Comparison of ENCODE assay signal across 18 mouse cellular contexts in genomic region chr1:159573116-159573515, GRCm38 (mm10). TPM values are rescaled to one million over a fixed set of nuclear protein-coding genes. Genes with fewer than 3 reads are reported as not detected.
A peak's percentile ranks its signal among the peaks of the same experiment; 100 is the strongest.
DNase-seq lines count a peak whose midpoint lies in the region; ATAC-seq lines count a peak whose summit lies in the region.
"Had no signal": no experiment of that assay in that cellular context is flagged by ENCODE, and none has a peak within 500 bp of the region (broad histone marks: within the 10 kb centered on the region; RNA-seq: fewer than 3 reads in every experiment).

No protein-coding gene starts in this region.

- DNase-seq in heart, adult 11 months: peak; percentile 55
- peak; percentile 72 for DNase-seq in midbrain, embryonic 11.5 days (ENCODE audit: low spot score, missing footprints)
- DNase-seq: adrenal gland, adult 2 months; adrenal gland, adult 8-10 months; adrenal gland, postnatal 10 days; adrenal gland, postnatal 14 days; adrenal gland, postnatal 25 days; adrenal gland, postnatal 36 days; B cell, adult 2 months; cerebellum, adult 11 months; cerebellum, adult 11-12 months; cerebellum, adult 18-20 months had no signal

- H3K4me2 ChIP-seq in heart, embryonic 11.5 days: no peak overlapping the region
- H3K4me2 ChIP-seq in midbrain, embryonic 11.5 days: no peak overlapping the region
- no peak overlapping the region for H3K4me2 ChIP-seq in midbrain, embryonic 15.5 days

- ATAC-seq in heart, embryonic 11.5 days (replicated peaks; ENCODE audit: insufficient number of reproducible peaks, low FRiP score, low TSS enrichment): no peak
- ATAC-seq in midbrain, embryonic 11.5 days (ENCODE audit: low FRiP score): no peak
- no peak for ATAC-seq in midbrain, embryonic 15.5 days (replicated peaks)
- ATAC-seq: activated CD4-positive, CD25-positive, alpha-beta regulatory T cell, adult 4 months; CD4-positive, CD25-positive, alpha-beta regulatory T cell, adult 4 months; Patski had no signal

- WGBS in heart, embryonic 11.5 days (ENCODE audit: insufficient replicate concordance): 74% methylated on average over 2 of the region's 2 CpGs
- WGBS in midbrain, embryonic 11.5 days: 81% methylated on average over 2 of the region's 2 CpGs
- 87% methylated on average over 2 of the region's 2 CpGs for WGBS in midbrain, embryonic 15.5 days

- no peaks in the 10 kb centered on the region for H3K9me3 ChIP-seq in heart, embryonic 11.5 days (replicated peaks; ENCODE audit: control insufficient read depth, low read length)
- H3K9me3 ChIP-seq in midbrain, embryonic 11.5 days (ENCODE audit: control insufficient read depth, low read length): no peaks in the 10 kb centered on the region
- H3K9me3 ChIP-seq in midbrain, embryonic 15.5 days: no peaks in the 10 kb centered on the region
- H3K9me3 ChIP-seq: G1E had no signal

- no peak overlapping the region for H3K9ac ChIP-seq in heart, embryonic 11.5 days (ENCODE audit: low read depth, low read length)
- H3K9ac ChIP-seq in midbrain, embryonic 11.5 days (ENCODE audit: low read length): no peak overlapping the region
- no peak overlapping the region for H3K9ac ChIP-seq in midbrain, embryonic 15.5 days

- H3K4me3 ChIP-seq in heart, embryonic 11.5 days (ENCODE audit: low read depth, low read length): no peak overlapping the region
- no peak overlapping the region for H3K4me3 ChIP-seq in midbrain, embryonic 11.5 days (ENCODE audit: low read depth, low read length)
- no peak overlapping the region for H3K4me3 ChIP-seq in midbrain, embryonic 15.5 days

- no peaks in the 10 kb centered on the region for H3K27me3 ChIP-seq in heart, embryonic 11.5 days (ENCODE audit: control insufficient read depth, insufficient read depth, low read length)
- H3K27me3 ChIP-seq in midbrain, embryonic 11.5 days (ENCODE audit: control insufficient read depth, insufficient read depth, low read length): no peaks in the 10 kb centered on the region
- no peaks in the 10 kb centered on the region for H3K27me3 ChIP-seq in midbrain, embryonic 15.5 days (replicated peaks)
- H3K27me3 ChIP-seq: Patski had no signal

- H3K27ac ChIP-seq in heart, embryonic 11.5 days (ENCODE audit: low read depth, low read length): no peak overlapping the region
- H3K27ac ChIP-seq in midbrain, embryonic 11.5 days (ENCODE audit: low read depth, low read length): no peak overlapping the region
- no peak overlapping the region for H3K27ac ChIP-seq in midbrain, embryonic 15.5 days

- H3K36me3 ChIP-seq in heart, embryonic 11.5 days (ENCODE audit: control insufficient read depth, insufficient read depth, low read length): no peaks in the 10 kb centered on the region
- no peaks in the 10 kb centered on the region for H3K36me3 ChIP-seq in midbrain, embryonic 11.5 days (ENCODE audit: control insufficient read depth, insufficient read depth, low read length)
- no peaks in the 10 kb centered on the region for H3K36me3 ChIP-seq in midbrain, embryonic 15.5 days (replicated peaks)
- H3K36me3 ChIP-seq: G1E had no signal

- no peaks in the 10 kb centered on the region for H3K4me1 ChIP-seq in heart, embryonic 11.5 days (ENCODE audit: control insufficient read depth, insufficient read depth, low read length)
- H3K4me1 ChIP-seq in midbrain, embryonic 11.5 days (ENCODE audit: control insufficient read depth, insufficient read depth, low read length): no peaks in the 10 kb centered on the region
- peaks cover 9% of the 10 kb centered on the region for H3K4me1 ChIP-seq in midbrain, embryonic 15.5 days

RNA-seq across cellular contexts. Expression of gene Tnr, which starts 49.5 kb away (rescaled TPM):
- 0.15 and 0.33 TPM in 2 replicates for polyA plus RNA-seq in heart, embryonic 11.5 days (2014; fragmentation: Nextera tagmentation; extraction: Ambion mirVana)
- 0.16 and 0.77 TPM in 2 replicates for polyA plus RNA-seq in midbrain, embryonic 11.5 days (2014; fragmentation: Nextera tagmentation; extraction: Ambion mirVana)
- polyA plus RNA-seq in midbrain, embryonic 15.5 days (2015; fragmentation: Nextera tagmentation; extraction: Ambion mirVana): 6.0 and 6.6 TPM in 2 replicates
- polyA plus RNA-seq: CD4-positive, CD25-positive, alpha-beta regulatory T cell, adult 4 months; G1E had no signal
